ENCODE assay signal across 19 mouse cellular contexts in the genomic region with DNA sequence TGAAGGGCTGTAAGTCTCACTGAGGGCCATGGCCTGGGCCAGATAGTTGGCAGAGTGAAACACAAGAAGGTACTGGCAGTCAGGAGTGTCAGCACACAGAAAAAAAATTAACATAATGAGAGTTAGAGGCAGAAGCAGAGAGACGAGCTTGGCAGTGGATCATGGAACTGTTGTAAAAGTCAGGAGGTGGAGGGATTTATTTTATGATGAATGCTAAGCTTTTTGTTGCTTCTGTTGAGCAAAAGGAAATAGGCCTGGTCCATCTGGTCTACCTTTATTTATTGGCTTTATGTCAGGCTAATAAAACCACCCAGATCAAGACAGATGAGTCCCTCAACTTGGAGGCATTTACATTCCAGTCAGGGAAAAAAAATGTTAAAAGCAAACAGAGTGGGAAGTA. TPM values are rescaled to one million over a fixed set of nuclear protein-coding genes. Genes with fewer than 3 reads are reported as not detected.
DNase-seq lines count a peak whose midpoint lies in the region; ATAC-seq and TF ChIP-seq lines count a peak whose summit lies in the region.
"Had no signal": no experiment of that assay in that cellular context is flagged by ENCODE, and none has a peak within 500 bp of the region (broad histone marks: within the 10 kb centered on the region; RNA-seq: fewer than 3 reads in every experiment).

No protein-coding gene starts in this region.

- no peaks in the 10 kb centered on the region for H3K36me3 ChIP-seq in kidney, postnatal 0 days (ENCODE audit: insufficient read depth, low read length)
- no peaks in the 10 kb centered on the region for H3K36me3 ChIP-seq in kidney, adult 2 months (ENCODE audit: control insufficient read depth, insufficient read depth, low read length)
- H3K36me3 ChIP-seq: embryonic facial prominence, embryonic 15.5 days; forebrain, embryonic 12.5 days; heart, embryonic 12.5 days; hindbrain, embryonic 15.5 days had no signal

- no peaks in the 10 kb centered on the region for H3K27me3 ChIP-seq in kidney, postnatal 0 days (ENCODE audit: insufficient read depth, low read length)
- no peaks in the 10 kb centered on the region for H3K27me3 ChIP-seq in kidney, adult 2 months (replicated peaks; ENCODE audit: control insufficient read depth, insufficient read depth, low read length)
- H3K27me3 ChIP-seq: embryonic facial prominence, embryonic 15.5 days; forebrain, embryonic 12.5 days; heart, embryonic 12.5 days; hindbrain, embryonic 15.5 days had no signal

- no peak for TF ChIP-seq CTCF in kidney, postnatal 0 days (IDR thresholded peaks at IDR 0.05; ENCODE audit: low read depth)
- no peak for TF ChIP-seq CTCF in kidney, adult 2 months (conservative IDR thresholded peaks at IDR 0.05; ENCODE audit: insufficient read depth, insufficient read length, low read depth, low read length)
- TF ChIP-seq CTCF in embryonic fibroblast, embryonic 13.5 days (IDR thresholded peaks at IDR 0.05; ENCODE audit: borderline replicate concordance, insufficient read depth, low read length): no peak

- H3K27ac ChIP-seq in kidney, postnatal 0 days: no peak overlapping the region
- H3K27ac ChIP-seq in kidney, adult 2 months (ENCODE audit: insufficient read depth, low read depth, low read length): no peak overlapping the region
- H3K27ac ChIP-seq in embryonic fibroblast, embryonic 13.5 days (ENCODE audit: insufficient read depth, low read length): peak overlapping the region; percentile 97
- H3K27ac ChIP-seq: embryonic facial prominence, embryonic 15.5 days; forebrain, embryonic 12.5 days; hindbrain, embryonic 15.5 days had no signal

- H3K9ac ChIP-seq in kidney, postnatal 0 days (ENCODE audit: low read depth, low read length): no peak overlapping the region
- H3K9ac ChIP-seq: embryonic facial prominence, embryonic 15.5 days; forebrain, embryonic 12.5 days; heart, embryonic 12.5 days; hindbrain, embryonic 15.5 days had no signal

- TF ChIP-seq POLR2A in kidney, adult 2 months (IDR thresholded peaks at IDR 0.05; ENCODE audit: low read depth, low read length): no peak
- TF ChIP-seq POLR2A in embryonic fibroblast, embryonic 13.5 days (IDR thresholded peaks at IDR 0.05; ENCODE audit: low read depth, low read length): no peak

- no peaks in the 10 kb centered on the region for H3K9me3 ChIP-seq in kidney, postnatal 0 days (replicated peaks; ENCODE audit: low read length)
- H3K9me3 ChIP-seq: embryonic facial prominence, embryonic 15.5 days; forebrain, embryonic 12.5 days; heart, embryonic 12.5 days; hindbrain, embryonic 15.5 days had no signal

- H3K4me1 ChIP-seq in kidney, postnatal 0 days (replicated peaks; ENCODE audit: insufficient read depth, low read length): no peaks in the 10 kb centered on the region
- H3K4me1 ChIP-seq in kidney, adult 2 months (ENCODE audit: control insufficient read depth, insufficient read depth, low read length): no peaks in the 10 kb centered on the region
- peaks cover 26% of the 10 kb centered on the region for H3K4me1 ChIP-seq in embryonic fibroblast, embryonic 13.5 days (ENCODE audit: control insufficient read depth, insufficient read depth, low read length)

- no peak for ATAC-seq in kidney, postnatal 0 days (replicated peaks; ENCODE audit: low FRiP score, low read depth)
- ATAC-seq: forebrain, embryonic 16.5 days; inflammation-experienced regulatory T-cells, adult 6 months had no signal

- no peak overlapping the region for H3K4me3 ChIP-seq in kidney, postnatal 0 days (replicated peaks; ENCODE audit: low read depth, low read length)
- H3K4me3 ChIP-seq in kidney, adult 2 months (ENCODE audit: insufficient read depth, low read depth, low read length): no peak overlapping the region
- H3K4me3 ChIP-seq in embryonic fibroblast, embryonic 13.5 days (ENCODE audit: insufficient read depth, low read length): no peak overlapping the region
- H3K4me3 ChIP-seq: embryonic facial prominence, embryonic 15.5 days; forebrain, embryonic 12.5 days; heart, embryonic 12.5 days; hindbrain, embryonic 15.5 days had no signal

- DNase-seq in kidney, postnatal 0 days (ENCODE audit: low spot score): peak; percentile 49
- DNase-seq in kidney, adult 2 months: no peak
- peak; percentile 90 for DNase-seq in fat pad, adult 2 months (ENCODE audit: extremely low read depth, low read depth, low spot score)
- peak; percentile 41 for DNase-seq in mesoderm, embryonic 11.5 days (ENCODE audit: low read depth, low spot score)
- no peak for DNase-seq in ovary, postnatal 10 days (ENCODE audit: low spot score)
- DNase-seq: adrenal gland, adult 2 months; adrenal gland, postnatal 25 days; cerebellum, adult 18-20 months; cerebellum, adult 9-11 months; cerebellum, postnatal 36 days; gastrocnemius, postnatal 36 days; heart, postnatal 36 days had no signal

- no peak overlapping the region for H3K4me2 ChIP-seq in kidney, postnatal 0 days (ENCODE audit: low read length)
- H3K4me2 ChIP-seq: embryonic facial prominence, embryonic 15.5 days; forebrain, embryonic 12.5 days; heart, embryonic 12.5 days; hindbrain, embryonic 15.5 days had no signal

- WGBS in kidney, postnatal 0 days: 7% methylated on average over 1 of the region's 1 CpGs
- WGBS in kidney, adult 2 months: 40% methylated on average over 1 of the region's 1 CpGs

RNA-seq across cellular contexts. Expression of a gene that starts 31.2 kb away (rescaled TPM):
- 4.0 and 4.4 TPM in 2 replicates for polyA plus RNA-seq in kidney, postnatal 0 days (2015; fragmentation: Nextera tagmentation; extraction: Ambion mirVana)
- polyA plus RNA-seq in kidney, adult 2 months (2012; rRNA removed): 1.8 and 3.3 TPM in 2 replicates
- 255 and 594 TPM in 2 replicates for polyA plus RNA-seq in embryonic fibroblast, embryonic 13.5 days (2011; ENCODE audit: insufficient read length, low read depth, missing spikeins)

Comparison
In these comparisons a context has a peak if more than half of its experiments do, and no peak if none do; other contexts are left out.
1. DNase-seq: peak in kidney, postnatal 0 days (single experiment), fat pad, adult 2 months (single experiment) and mesoderm, embryonic 11.5 days (single experiment); none in kidney, adult 2 months (single experiment) and ovary, postnatal 10 days (single experiment).
2. RNA of a gene that starts 31.2 kb away (polyA plus RNA-seq): 255 to 594 TPM in embryonic fibroblast, embryonic 13.5 days; 4.0 to 4.4 TPM in kidney, postnatal 0 days and 1.8 to 3.3 TPM in kidney, adult 2 months; every median in the first group is over 10 times any median in the second.